Mouse (Mus musculus): ENCODE results near the gene Otof. TPM values are rescaled to one million over a fixed set of nuclear protein-coding genes. Genes with fewer than 3 reads are reported as not detected.

Otof gene
- total RNA-seq, 2 experiments from 2014 or later: not detected

DNA sequence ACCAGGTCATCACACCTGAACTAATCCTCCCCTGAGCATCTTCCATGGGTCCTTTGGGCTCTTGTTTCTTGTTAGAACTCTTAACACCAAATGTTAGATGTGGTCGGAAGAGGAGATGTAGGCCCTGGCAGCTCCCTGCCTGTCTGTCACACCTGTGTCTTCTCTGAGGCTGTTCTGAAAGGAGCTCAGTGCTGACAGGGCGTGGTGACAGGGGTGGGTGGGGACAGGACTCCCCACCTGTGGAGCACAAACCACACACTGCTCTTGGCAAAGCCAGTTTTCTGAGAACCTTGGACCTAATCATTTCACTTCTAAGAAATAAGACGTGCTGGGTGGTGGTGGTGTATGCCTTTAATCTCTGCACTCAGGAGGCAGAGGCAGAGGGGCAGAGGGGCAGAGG lies 108.1 kb downstream of the Otof start:
- ATAC-seq (replicated peaks; ENCODE audit: low FRiP score, poor library complexity, severe bottlenecking): no peak

DNA sequence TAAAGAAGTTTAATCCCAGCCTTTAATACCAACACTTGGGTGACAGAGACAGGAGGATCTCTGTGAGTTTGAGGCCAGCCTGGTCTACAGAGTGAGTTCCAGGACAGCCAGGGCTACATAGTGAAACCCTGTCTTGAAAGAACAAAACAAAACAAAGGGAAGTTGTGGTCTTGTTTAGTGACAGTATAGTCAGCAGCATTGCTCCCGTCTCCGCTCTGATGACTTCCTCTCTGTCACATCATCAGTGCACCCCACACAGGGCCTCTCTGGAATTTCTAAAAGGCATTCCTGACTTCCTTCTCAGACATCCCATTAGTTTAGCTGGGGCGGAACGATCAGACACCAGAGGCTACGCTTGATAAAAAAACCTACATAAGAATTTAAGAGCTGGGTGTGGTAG lies 117.8 kb downstream of the Otof start:
- no peak for ATAC-seq (replicated peaks; ENCODE audit: low FRiP score, poor library complexity, severe bottlenecking)

DNA sequence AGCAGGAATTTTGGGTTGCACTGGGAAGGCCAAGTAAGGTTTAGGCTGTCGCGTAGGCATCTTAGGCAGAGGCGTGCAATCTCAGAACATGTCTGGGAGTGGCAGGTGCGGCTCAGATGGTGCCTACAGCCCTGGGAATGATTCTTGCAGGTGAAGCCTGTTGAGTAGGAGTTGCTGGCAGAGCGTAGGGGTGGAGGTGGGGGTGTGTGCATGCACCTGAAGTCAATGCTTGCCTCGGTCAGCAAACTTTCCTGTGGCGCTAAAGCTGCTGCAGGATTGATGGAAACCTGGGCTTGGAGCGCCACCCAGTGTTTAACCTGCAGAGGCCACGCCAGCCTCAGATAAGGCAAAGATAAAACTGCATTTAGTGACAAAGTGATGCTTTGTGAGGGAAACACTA lies 118.6 kb downstream of the Otof start:
- no peak for ATAC-seq (replicated peaks; ENCODE audit: low FRiP score, poor library complexity, severe bottlenecking)

DNA sequence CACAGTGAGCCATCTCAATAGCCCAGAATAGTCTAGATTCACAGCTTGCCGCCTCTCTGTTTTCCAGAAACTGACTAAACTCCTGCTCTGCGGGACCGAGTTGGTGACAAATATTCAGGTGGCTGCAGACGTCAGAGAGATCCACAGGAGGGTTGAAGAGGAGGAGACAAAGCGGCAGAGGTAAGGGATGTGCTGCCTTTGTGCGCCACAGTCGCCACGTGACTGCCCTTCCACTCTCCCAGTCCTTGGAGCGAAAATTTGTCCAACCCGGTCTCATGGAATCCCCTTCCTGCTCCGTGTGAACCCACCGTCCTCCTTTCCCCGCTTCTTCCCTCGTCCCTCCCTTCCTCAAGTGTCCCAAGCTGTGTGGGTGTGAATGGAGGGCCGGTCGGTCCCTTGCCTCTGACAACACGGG lies 119.1 kb downstream of the Otof start:
- ATAC-seq (replicated peaks; ENCODE audit: low FRiP score, poor library complexity, severe bottlenecking): no peak

DNA sequence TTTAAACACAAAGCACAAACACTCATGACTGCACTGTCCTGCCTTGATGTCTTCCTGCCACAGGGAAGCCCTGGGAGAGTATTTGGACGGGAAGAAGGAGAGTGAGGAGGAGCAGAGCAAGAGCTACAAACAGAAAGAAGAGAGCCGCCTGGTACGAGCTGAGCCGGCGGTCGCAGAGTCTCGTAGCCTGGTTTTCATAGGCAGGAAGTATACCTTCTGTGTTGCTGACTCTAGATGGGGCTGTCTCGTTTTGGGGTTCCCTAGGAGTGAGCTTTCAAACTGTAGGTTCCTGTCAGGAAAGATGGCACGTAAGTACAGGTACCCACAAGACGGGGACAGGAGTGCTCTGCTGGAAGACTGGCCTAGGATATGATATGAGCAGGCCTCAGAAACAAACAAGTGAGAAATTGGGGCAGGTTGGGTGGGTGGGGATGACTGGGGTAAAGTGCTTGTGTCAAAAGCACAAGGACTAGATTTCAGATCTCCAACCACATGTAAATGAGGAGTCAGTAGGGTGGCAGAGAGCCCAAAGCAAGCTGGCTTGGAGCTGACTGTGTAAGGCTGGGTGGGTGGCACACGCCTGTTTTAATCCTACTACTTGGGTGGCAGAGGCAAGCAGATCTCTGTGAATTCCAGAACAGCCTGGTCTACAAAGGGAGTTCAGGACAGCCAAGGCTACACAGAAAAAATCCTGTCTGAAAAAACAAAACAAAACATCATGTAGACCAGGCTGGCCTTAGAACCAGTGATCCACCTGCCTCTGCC lies 119.9 kb downstream of the Otof start:
- no peak for ATAC-seq (replicated peaks; ENCODE audit: low FRiP score, poor library complexity, severe bottlenecking)

DNA sequence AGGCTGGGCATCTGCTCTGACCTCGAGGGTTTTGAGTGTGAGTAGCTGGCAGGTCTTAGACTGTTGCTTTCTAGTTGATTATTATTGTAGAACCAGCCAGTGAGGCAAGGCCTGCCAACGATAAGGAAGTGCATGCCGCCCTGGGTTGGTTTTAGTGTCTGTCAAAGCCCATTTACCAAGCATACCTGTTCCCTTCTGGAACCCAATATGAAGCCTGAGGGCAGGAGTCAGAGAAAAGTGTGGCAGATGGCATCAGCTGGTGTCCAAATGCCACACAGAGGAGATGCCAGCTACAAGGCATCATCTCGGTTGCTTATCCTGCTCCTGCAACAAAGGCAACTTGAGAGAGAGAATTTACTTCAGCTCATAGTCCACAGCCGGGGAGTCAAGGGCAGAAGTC lies 120.9 kb downstream of the Otof start:
- no peak for ATAC-seq (replicated peaks; ENCODE audit: low FRiP score, poor library complexity, severe bottlenecking)

Other genes with a start within 250 kb of the Otof start
- 5.2 and 9.6 TPM in 2 replicates for gene Selenoi, start 229.4 kb downstream of the Otof start, total RNA-seq (2015; ENCODE audit: low replicate concordance)
- gene Selenoi, start 229.4 kb downstream of the Otof start, total RNA-seq (2017; ENCODE audit: low replicate concordance): 8.0 and 13.8 TPM in 2 replicates
- gene Drc1, start 180.5 kb downstream of the Otof start, total RNA-seq (2015; ENCODE audit: low replicate concordance): not detected in 2 replicates
- not detected in 2 replicates for gene Drc1, start 180.5 kb downstream of the Otof start, total RNA-seq (2017; ENCODE audit: low replicate concordance)
- gene 1700001C02Rik, start 4.1 kb upstream of the Otof start, total RNA-seq (2015; ENCODE audit: low replicate concordance): not detected in 2 replicates
- gene 1700001C02Rik, start 4.1 kb upstream of the Otof start, total RNA-seq (2017; ENCODE audit: low replicate concordance): not detected in 2 replicates
- not detected in 2 replicates for gene Cib4, start 83.9 kb upstream of the Otof start, total RNA-seq (2015; ENCODE audit: low replicate concordance)
- not detected in 2 replicates for gene Cib4, start 83.9 kb upstream of the Otof start, total RNA-seq (2017; ENCODE audit: low replicate concordance)
- gene Kcnk3, start 126.2 kb upstream of the Otof start, total RNA-seq (2015; ENCODE audit: low replicate concordance): not detected in 2 replicates
- not detected in 2 replicates for gene Kcnk3, start 126.2 kb upstream of the Otof start, total RNA-seq (2017; ENCODE audit: low replicate concordance)
- gene Slc35f6, start 186.0 kb upstream of the Otof start, total RNA-seq (2015; ENCODE audit: low replicate concordance): 4.4 and 16.7 TPM in 2 replicates
- gene Slc35f6, start 186.0 kb upstream of the Otof start, total RNA-seq (2017; ENCODE audit: low replicate concordance): 3.3 and 5.7 TPM in 2 replicates
- 79.8 and 117 TPM in 2 replicates for gene Cenpa, start 204.8 kb upstream of the Otof start, total RNA-seq (2015; ENCODE audit: low replicate concordance)
- gene Cenpa, start 204.8 kb upstream of the Otof start, total RNA-seq (2017; ENCODE audit: low replicate concordance): 67.2 and 74.4 TPM in 2 replicates
- not detected in 2 replicates for gene Dpysl5, start 249.6 kb upstream of the Otof start, total RNA-seq (2015; ENCODE audit: low replicate concordance)
- 0.09 TPM in 1 of 2 replicates, not detected in the other for gene Dpysl5, start 249.6 kb upstream of the Otof start, total RNA-seq (2017; ENCODE audit: low replicate concordance)

Data from erythroblast, adult 5-6 weeks (primary cell).